Mouse (Mus musculus) neural tube, embryonic 12.5 days (tissue): ENCODE results near the gene Sla2. TPM values are rescaled to one million over a fixed set of nuclear protein-coding genes. Genes with fewer than 3 reads are reported as not detected.
"Not testable (repeated sequence)": the region's sequence is repeated elsewhere in the genome, so short reads cannot be mapped to it uniquely, and the experiment has no call there.

Source experiments
- ATAC-seq: fragments of 200-750 bp; cut with Nextera tagmentation; 2 replicates; pipeline ENCODE4 v1.8.0; 2017; ENCODE audit warnings: low read depth, mild to moderate bottlenecking, moderate TSS enrichment, moderate library complexity; ENCODE audit not compliant: low FRiP score
- H3K27ac ChIP-seq: fragments of 300-500 bp; sonication (generic); 2 replicates; pipeline ENCODE4 v1.5.1; 2016
- H3K27me3 ChIP-seq: fragments of 300-500 bp; sonication (generic); replicated peaks from 2 replicates; pipeline ENCODE4 v1.6.1; 2016; ENCODE audit warnings: mild to moderate bottlenecking
- H3K36me3 ChIP-seq: fragments of 300-500 bp; sonication (generic); 2 replicates; pipeline ENCODE4 v1.6.1; 2016; ENCODE audit warnings: mild to moderate bottlenecking
- H3K4me1 ChIP-seq: fragments of 300-500 bp; sonication (generic); 2 replicates; pipeline ENCODE4 v1.6.1; 2016
- H3K4me2 ChIP-seq: fragments of 300-500 bp; sonication (generic); replicated peaks from 2 replicates; pipeline ENCODE4 v1.6.1; 2016; ENCODE audit warnings: mild to moderate bottlenecking
- H3K4me3 ChIP-seq: fragments of 300-500 bp; sonication (generic); 2 replicates; pipeline ENCODE4 v1.5.1; 2016
- H3K9ac ChIP-seq: fragments of 300-500 bp; sonication (generic); 2 replicates; pipeline ENCODE4 v1.6.1; 2016; ENCODE audit warnings: mild to moderate bottlenecking
- H3K9me3 ChIP-seq: fragments of 300-500 bp; sonication (generic); 2 replicates; pipeline ENCODE4 v1.6.1; 2016; ENCODE audit warnings: mild to moderate bottlenecking
- WGBS: fragments of 180-500 bp; shearing (Covaris S2); methylation state at CpG from one replicate; pipeline ENCODE4 v1.1.7; 2016; 5-methylcytosine and 5-hydroxymethylcytosine counted together
- polyA plus RNA-seq: library from polyadenylated mRNA; unstranded; fragments of >200 nt; fragmentation: Nextera tagmentation; extraction: Ambion mirVana; gene quantifications from 2 replicates; pipeline ENCODE4 v1.2.1, GENCODE M21; 2016

Sla2 gene
- polyA plus RNA-seq, 1 experiment from 2014 or later, result 0.35 TPM

- Histone ChIP-seq H3K4me3 (no peak overlapping the region), H3K27ac (no peak overlapping the region), H3K9me3 (no peaks in the 10 kb centered on the region), H3K27me3 (no peaks in the 10 kb centered on the region), H3K36me3 (no peaks in the 10 kb centered on the region), H3K4me2 (no peak overlapping the region), H3K4me1 (peaks cover 4% of the 10 kb centered on the region; the same call in 1 of the 2 replicates), H3K9ac (no peak overlapping the region)
- WGBS, result 91% methylated on average over 9 of the region's 9 CpGs
- no peak for ATAC-seq
Observed at GRCm38 (mm10) chr2:156897034-156897433, 10.0 kb upstream of the Sla2 start.

DNA sequence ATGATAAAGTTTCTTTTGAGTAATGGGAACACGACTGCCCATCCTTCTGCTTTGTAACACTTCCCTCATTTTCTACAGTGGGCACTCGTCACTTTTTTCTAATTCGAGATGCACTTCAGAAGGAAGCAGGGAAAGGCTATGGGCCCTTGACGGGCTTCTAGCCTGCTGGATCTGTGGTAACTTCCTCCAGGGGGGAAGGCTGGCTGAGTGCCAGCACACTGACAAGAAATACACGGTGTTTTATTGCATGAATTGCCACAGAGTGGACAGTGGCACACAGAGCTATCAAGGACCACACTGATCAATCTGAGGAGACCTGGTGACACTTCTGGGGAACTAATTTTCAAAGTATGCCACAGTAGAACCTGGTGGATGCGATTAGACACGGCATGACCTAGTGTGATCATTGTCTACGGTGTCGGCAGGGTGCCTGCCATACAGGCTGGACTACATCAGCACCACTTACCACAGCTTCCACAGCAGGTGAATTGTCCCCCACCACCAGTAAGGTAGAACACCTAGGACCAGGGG, 9.5 kb upstream of the Sla2 start:
- H3K9ac ChIP-seq, result no peak overlapping the region
- no peaks in the 10 kb centered on the region for H3K36me3 ChIP-seq
- no peak for ATAC-seq
- no peak overlapping the region for H3K27ac ChIP-seq
- H3K4me3 ChIP-seq, result no peak overlapping the region
- no peaks in the 10 kb centered on the region for H3K9me3 ChIP-seq
- H3K4me2 ChIP-seq, result no peak overlapping the region
- peaks cover 4% of the 10 kb centered on the region; the same call in 1 of the 2 replicates for H3K4me1 ChIP-seq
- 77% methylated on average over 9 of the region's 9 CpGs for WGBS
- no peaks in the 10 kb centered on the region for H3K27me3 ChIP-seq

DNA sequence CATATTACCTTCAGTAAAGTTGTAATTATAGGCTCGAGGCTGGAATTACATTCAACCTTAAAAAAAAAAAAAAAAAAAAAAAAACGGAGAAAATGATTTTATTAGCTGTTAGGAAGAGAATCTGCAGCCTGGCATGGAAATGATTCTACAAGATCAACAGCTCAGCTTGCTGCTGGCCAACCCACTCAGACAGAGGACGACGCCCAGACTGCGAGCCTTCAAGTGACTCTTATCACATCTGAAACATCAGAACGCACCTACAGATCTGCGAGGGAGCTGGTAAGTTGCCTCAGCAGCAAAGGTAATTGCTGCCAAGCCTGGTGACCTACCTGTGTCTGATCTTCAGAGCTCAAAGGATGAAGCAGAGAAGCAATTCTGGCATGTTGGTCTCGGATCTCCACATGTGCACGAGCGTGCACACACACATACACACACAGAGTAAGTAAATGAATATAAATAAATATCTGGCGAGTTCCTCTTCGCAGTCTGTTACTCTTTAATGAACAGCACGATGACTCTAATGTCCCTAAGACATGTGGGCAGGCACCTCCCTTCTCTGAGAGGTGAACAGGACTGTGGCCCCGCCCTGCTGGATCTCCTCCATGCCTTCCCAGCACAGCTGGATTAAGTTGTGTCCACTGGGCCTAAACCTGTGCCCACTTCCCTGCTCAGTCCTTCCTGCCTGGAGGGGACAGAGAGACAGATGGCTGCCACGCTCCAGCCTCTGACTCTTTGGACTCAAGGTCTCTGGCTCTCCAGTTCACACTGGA, 7.7 kb upstream of the Sla2 start:
- Histone ChIP-seq H3K36me3 (no peaks in the 10 kb centered on the region), H3K4me3 (no peak overlapping the region), H3K4me2 (no peak overlapping the region), H3K27ac (no peak overlapping the region), H3K9ac (no peak overlapping the region), H3K27me3 (no peaks in the 10 kb centered on the region), H3K9me3 (no peaks in the 10 kb centered on the region), H3K4me1 (peaks cover 4% of the 10 kb centered on the region; the same call in 1 of the 2 replicates)
- no peak for ATAC-seq
- 85% methylated on average over 15 of the region's 15 CpGs for WGBS

- Histone ChIP-seq H3K36me3 (no peaks in the 10 kb centered on the region), H3K4me3 (no peak overlapping the region), H3K4me1 (peaks cover 4% of the 10 kb centered on the region; the same call in 1 of the 2 replicates), H3K9me3 (no peaks in the 10 kb centered on the region), H3K27me3 (no peaks in the 10 kb centered on the region), H3K27ac (no peak overlapping the region), H3K9ac (no peak overlapping the region), H3K4me2 (no peak overlapping the region)
- WGBS, result 77% methylated on average over 6 of the region's 6 CpGs
- no peak for ATAC-seq
Observed at GRCm38 (mm10) chr2:156892821-156893220, 5.8 kb upstream of the Sla2 start.

GRCm38 (mm10) chr2:156892240-156892639, 5.2 kb upstream of the Sla2 start:
- H3K27me3 ChIP-seq, result no peaks in the 10 kb centered on the region

GRCm38 (mm10) chr2:156888490-156888889, 1.5 kb upstream of the Sla2 start:
- no peak overlapping the region for H3K27ac ChIP-seq
- no peaks in the 10 kb centered on the region for H3K36me3 ChIP-seq
- ATAC-seq, result no peak
- H3K9me3 ChIP-seq, result no peaks in the 10 kb centered on the region
- no peak overlapping the region for H3K4me3 ChIP-seq
- H3K4me2 ChIP-seq, result no peak overlapping the region
- H3K4me1 ChIP-seq, result peaks cover 4% of the 10 kb centered on the region; the same call in 1 of the 2 replicates
- H3K9ac ChIP-seq, result no peak overlapping the region
- 78% methylated on average over 3 of the region's 3 CpGs for WGBS
- no peaks in the 10 kb centered on the region for H3K27me3 ChIP-seq

More at GRCm38 (mm10) chr2:156892240-156892639, 5.2 kb upstream of the Sla2 start:
- H3K4me1 ChIP-seq, result peaks cover 4% of the 10 kb centered on the region; the same call in 1 of the 2 replicates
- H3K36me3 ChIP-seq, result no peaks in the 10 kb centered on the region
- no peak overlapping the region for H3K4me2 ChIP-seq
- 42% methylated on average over 3 of the region's 3 CpGs for WGBS
- no peak for ATAC-seq
- no peak overlapping the region for H3K9ac ChIP-seq
- no peak overlapping the region for H3K27ac ChIP-seq
- H3K4me3 ChIP-seq, result no peak overlapping the region
- H3K9me3 ChIP-seq, result no peaks in the 10 kb centered on the region

- no peak overlapping the region for H3K9ac ChIP-seq
- no peaks in the 10 kb centered on the region for H3K27me3 ChIP-seq
- H3K4me2 ChIP-seq, result no peak overlapping the region
- no peaks in the 10 kb centered on the region for H3K4me1 ChIP-seq
- 81% methylated on average over 10 of the region's 10 CpGs for WGBS
- ATAC-seq, result no peak
- no peaks in the 10 kb centered on the region for H3K36me3 ChIP-seq
- H3K9me3 ChIP-seq, result no peaks in the 10 kb centered on the region
- no peak overlapping the region for H3K4me3 ChIP-seq
- H3K27ac ChIP-seq, result no peak overlapping the region
Observed at GRCm38 (mm10) chr2:156886084-156886631, 834 bp downstream of the Sla2 start.

- 76% methylated on average over 2 of the region's 2 CpGs for WGBS
- ATAC-seq, H3K4me3 ChIP-seq, H3K27me3 ChIP-seq, H3K9ac ChIP-seq, H3K4me2 ChIP-seq, H3K4me1 ChIP-seq, H3K27ac ChIP-seq, H3K9me3 ChIP-seq, H3K36me3 ChIP-seq: not testable (repeated sequence)
Observed at GRCm38 (mm10) chr2:156885666-156886065, 1.3 kb downstream of the Sla2 start.

- no peak overlapping the region for H3K4me3 ChIP-seq
- no peak for ATAC-seq
Observed at GRCm38 (mm10) chr2:156884396-156885211, 2.4 kb downstream of the Sla2 start.

GRCm38 (mm10) chr2:156882431-156883001, 4.5 kb downstream of the Sla2 start:
- no peaks in the 10 kb centered on the region for H3K4me1 ChIP-seq
- H3K4me3 ChIP-seq, result no peak overlapping the region
- H3K27ac ChIP-seq, result no peak overlapping the region
- H3K4me2 ChIP-seq, result no peak overlapping the region
- WGBS, result 42% methylated on average over 10 of the region's 10 CpGs
- H3K9ac ChIP-seq, result no peak overlapping the region
- H3K36me3 ChIP-seq, result no peaks in the 10 kb centered on the region
- no peaks in the 10 kb centered on the region for H3K9me3 ChIP-seq
- H3K27me3 ChIP-seq, result no peaks in the 10 kb centered on the region
- ATAC-seq, result no peak

More at GRCm38 (mm10) chr2:156884396-156885211, 2.4 kb downstream of the Sla2 start:
- H3K9ac ChIP-seq, result no peak overlapping the region
- H3K4me2 ChIP-seq, result no peak overlapping the region
- H3K27me3 ChIP-seq, result no peaks in the 10 kb centered on the region
- H3K4me1 ChIP-seq, result no peaks in the 10 kb centered on the region
- WGBS, result 91% methylated on average over 10 of the region's 10 CpGs
- no peak overlapping the region for H3K27ac ChIP-seq
- no peaks in the 10 kb centered on the region for H3K36me3 ChIP-seq
- H3K9me3 ChIP-seq, result no peaks in the 10 kb centered on the region

- no peak overlapping the region for H3K4me2 ChIP-seq
- 82% methylated on average over 3 of the region's 3 CpGs for WGBS
- H3K4me1 ChIP-seq, result no peaks in the 10 kb centered on the region
- H3K9me3 ChIP-seq, result no peaks in the 10 kb centered on the region
- H3K4me3 ChIP-seq, result no peak overlapping the region
- H3K36me3 ChIP-seq, result peaks cover 4% of the 10 kb centered on the region; the same call in 1 of the 2 replicates
- no peak overlapping the region for H3K9ac ChIP-seq
- H3K27ac ChIP-seq, result no peak overlapping the region
- no peaks in the 10 kb centered on the region for H3K27me3 ChIP-seq
- ATAC-seq, result no peak
Observed at GRCm38 (mm10) chr2:156879541-156879940, 7.5 kb downstream of the Sla2 start.

- no peak overlapping the region for H3K4me2 ChIP-seq
- H3K27ac ChIP-seq, result no peak overlapping the region
- 73% methylated on average over 9 of the region's 9 CpGs for WGBS
- no peak overlapping the region for H3K4me3 ChIP-seq
- H3K4me1 ChIP-seq, result no peaks in the 10 kb centered on the region
- H3K9ac ChIP-seq, result no peak overlapping the region
- H3K9me3 ChIP-seq, result no peaks in the 10 kb centered on the region
- H3K36me3 ChIP-seq, result peaks cover 17% of the 10 kb centered on the region
- no peak for ATAC-seq
- H3K27me3 ChIP-seq, result no peaks in the 10 kb centered on the region
Observed at GRCm38 (mm10) chr2:156877726-156878125, 9.3 kb downstream of the Sla2 start.
